8 mouse cellular contexts compared by ENCODE assay signal in the genomic region with DNA sequence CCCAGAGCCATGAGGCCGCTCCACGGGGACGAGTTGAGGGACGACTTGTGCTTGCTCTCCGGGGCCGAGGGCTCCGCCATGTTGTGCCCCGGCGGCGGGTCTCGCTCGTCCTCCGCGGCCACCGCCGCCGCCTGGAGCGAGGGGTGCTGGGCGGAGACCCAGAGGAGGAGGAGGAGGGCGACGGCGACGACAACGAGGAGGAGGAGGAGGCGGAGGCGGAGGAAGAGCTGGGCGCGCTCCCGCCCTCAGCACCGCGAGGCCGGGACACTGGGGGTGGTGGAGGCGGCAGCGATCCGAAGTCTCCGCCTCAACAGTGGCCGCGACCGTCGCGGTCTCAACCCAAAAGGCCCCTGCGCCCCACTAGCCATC. TPM values are rescaled to one million over a fixed set of nuclear protein-coding genes. Genes with fewer than 3 reads are reported as not detected.
DNase-seq lines count a peak whose midpoint lies in the region; ATAC-seq lines count a peak whose summit lies in the region.

No protein-coding gene starts in this region.

- H3K27ac ChIP-seq in forebrain, embryonic 16.5 days (ENCODE audit: low read length), result peak overlapping the region; percentile 99
- peak overlapping the region; percentile 97 for H3K27ac ChIP-seq in limb, embryonic 12.5 days
- H3K27ac ChIP-seq in midbrain, embryonic 15.5 days, result peak overlapping the region; percentile 98

- ATAC-seq in forebrain, embryonic 16.5 days, result peak; percentile 74; the same call in 1 of the 2 replicates
- peak; percentile 63 for ATAC-seq in limb, embryonic 12.5 days (ENCODE audit: insufficient number of reproducible peaks, insufficient read depth, low FRiP score, low TSS enrichment, low read depth)
- ATAC-seq in midbrain, embryonic 15.5 days (replicated peaks), result no peak; the same call in 1 of the 2 replicates

- no peaks in the 10 kb centered on the region for H3K36me3 ChIP-seq in forebrain, embryonic 16.5 days (ENCODE audit: control insufficient read depth, insufficient read depth)
- H3K36me3 ChIP-seq in limb, embryonic 12.5 days, result no peaks in the 10 kb centered on the region
- no peaks in the 10 kb centered on the region for H3K36me3 ChIP-seq in midbrain, embryonic 15.5 days (replicated peaks)

- H3K27me3 ChIP-seq in forebrain, embryonic 16.5 days (replicated peaks; ENCODE audit: control insufficient read depth, insufficient read depth, low read length), result no peaks in the 10 kb centered on the region
- no peaks in the 10 kb centered on the region for H3K27me3 ChIP-seq in limb, embryonic 12.5 days
- H3K27me3 ChIP-seq in midbrain, embryonic 15.5 days (replicated peaks), result no peaks in the 10 kb centered on the region

- peaks cover 27% of the 10 kb centered on the region for H3K4me1 ChIP-seq in forebrain, embryonic 16.5 days (replicated peaks; ENCODE audit: control insufficient read depth, insufficient read depth, low read length)
- H3K4me1 ChIP-seq in limb, embryonic 12.5 days (replicated peaks), result peaks cover 27% of the 10 kb centered on the region
- H3K4me1 ChIP-seq in midbrain, embryonic 15.5 days, result peaks cover 32% of the 10 kb centered on the region

- H3K4me2 ChIP-seq in forebrain, embryonic 16.5 days (ENCODE audit: low read length), result peak overlapping the region; percentile 74
- H3K4me2 ChIP-seq in limb, embryonic 12.5 days, result peak overlapping the region; percentile 64
- H3K4me2 ChIP-seq in midbrain, embryonic 15.5 days, result peak overlapping the region; percentile 53

- no peaks in the 10 kb centered on the region for H3K9me3 ChIP-seq in forebrain, embryonic 16.5 days (ENCODE audit: control insufficient read depth, low read length)
- no peaks in the 10 kb centered on the region for H3K9me3 ChIP-seq in limb, embryonic 12.5 days
- no peaks in the 10 kb centered on the region for H3K9me3 ChIP-seq in midbrain, embryonic 15.5 days

- DNase-seq in kidney, adult 18-20 months, result peak; percentile 89
- no peak for DNase-seq in kidney, adult 9 months
- DNase-seq in R1 (ENCODE audit: low read depth, low spot score), result peak; percentile 72
- no peak for DNase-seq in cerebellum, postnatal 36 days
- no peak for DNase-seq in embryo, embryonic 11 days

- H3K4me3 ChIP-seq in forebrain, embryonic 16.5 days (replicated peaks; ENCODE audit: low read length), result peak overlapping the region; percentile 97
- peak overlapping the region; percentile 95 for H3K4me3 ChIP-seq in limb, embryonic 12.5 days (replicated peaks)
- peak overlapping the region; percentile 66 for H3K4me3 ChIP-seq in midbrain, embryonic 15.5 days

- 1% methylated on average over 26 of the region's 42 CpGs for WGBS in forebrain, embryonic 16.5 days
- WGBS in limb, embryonic 12.5 days, result under 1% methylated on average over 35 of the region's 42 CpGs
- 0% methylated on average over 37 of the region's 42 CpGs for WGBS in midbrain, embryonic 15.5 days

- peak overlapping the region; percentile 97 for H3K9ac ChIP-seq in forebrain, embryonic 16.5 days (replicated peaks; ENCODE audit: low read depth, low read length)
- H3K9ac ChIP-seq in limb, embryonic 12.5 days (replicated peaks), result peak overlapping the region; percentile 99
- H3K9ac ChIP-seq in midbrain, embryonic 15.5 days, result peak overlapping the region; percentile 92

RNA-seq across cellular contexts. Expression of gene Stt3b, which starts 0.3 kb away (rescaled TPM):
- polyA plus RNA-seq in forebrain, embryonic 16.5 days (2015; fragmentation: Nextera tagmentation; extraction: Ambion mirVana), result 74.6 and 85.8 TPM in 2 replicates
- polyA plus RNA-seq in limb, embryonic 12.5 days (2016; fragmentation: Nextera tagmentation; extraction: Ambion mirVana), result 122 and 126 TPM in 2 replicates
- polyA plus RNA-seq in midbrain, embryonic 15.5 days (2015; fragmentation: Nextera tagmentation; extraction: Ambion mirVana), result 78.4 and 80.5 TPM in 2 replicates

Comparison
In these comparisons a context has a peak if more than half of its experiments do, and no peak if none do; other contexts are left out.
1. DNase-seq: peak in kidney, adult 18-20 months (single experiment) and R1 (single experiment); none in kidney, adult 9 months (single experiment), cerebellum, postnatal 36 days (0 of 2) and embryo, embryonic 11 days (single experiment).
2. Peak in every context shown above with its lines, with median percentiles within 50 percentile points of each other: H3K27ac ChIP-seq, H3K4me2 ChIP-seq, H3K4me3 ChIP-seq and H3K9ac ChIP-seq.